Mouse (Mus musculus): ENCODE results near the gene Btbd17.

The Btbd17 gene

DNA sequence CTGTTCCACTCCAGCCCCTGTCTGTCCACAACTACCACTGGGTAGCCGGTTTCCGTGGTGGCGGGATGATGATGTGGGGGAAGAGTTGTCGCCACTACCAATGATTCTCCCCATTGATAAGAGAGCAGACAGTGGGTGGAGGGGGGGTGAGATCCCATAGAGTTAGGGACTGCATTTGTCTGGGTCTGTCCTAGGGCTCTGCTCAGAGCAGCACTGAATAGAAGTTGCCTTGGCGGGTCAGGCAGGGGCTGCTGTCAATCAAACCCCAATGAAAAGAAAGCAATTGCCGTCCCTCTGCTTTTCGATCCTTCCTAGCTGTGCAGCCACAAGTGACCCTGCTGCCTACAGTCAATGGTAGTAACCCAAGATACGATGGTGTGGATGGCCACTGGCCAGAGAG, 8.2 kb upstream of the Btbd17 start:
- no peak for DNase-seq (ENCODE audit: low read depth, low spot score)

GRCm38 (mm10) chr11:114802540-114803267, 7.0 kb upstream of the Btbd17 start:
- no peak for DNase-seq (ENCODE audit: low read depth, low spot score)

DNA sequence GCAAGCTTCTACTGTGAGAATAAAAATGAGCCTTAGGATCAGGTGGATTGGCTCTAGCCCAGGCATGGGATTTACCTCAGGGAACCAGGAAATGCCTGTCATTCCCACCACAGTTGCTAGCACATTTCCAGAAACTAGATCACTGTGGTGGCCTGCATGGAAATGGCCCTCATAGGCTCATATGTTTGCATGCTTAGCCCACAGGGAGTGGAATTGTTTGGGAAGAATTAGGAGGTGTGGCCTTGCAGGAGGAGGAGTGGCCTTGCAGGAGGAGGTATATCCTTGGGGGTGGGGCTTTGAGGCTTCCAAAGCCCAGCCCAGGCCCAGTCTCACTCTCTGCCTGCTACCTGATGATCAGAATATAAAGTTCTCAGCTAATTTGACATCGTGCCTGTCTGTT, 6.2 kb upstream of the Btbd17 start:
- DNase-seq (ENCODE audit: low read depth, low spot score), result no peak

- DNase-seq (ENCODE audit: low read depth, low spot score), result no peak
Observed at GRCm38 (mm10) chr11:114798624-114799023, 2.9 kb upstream of the Btbd17 start, which contains the start of gene Gpr142. Gene Gpr142 (plus strand): TSS chr11:114798924.

- DNase-seq (ENCODE audit: low read depth, low spot score), result no peak
Observed at GRCm38 (mm10) chr11:114797981-114798380, 2.2 kb upstream of the Btbd17 start.

DNA sequence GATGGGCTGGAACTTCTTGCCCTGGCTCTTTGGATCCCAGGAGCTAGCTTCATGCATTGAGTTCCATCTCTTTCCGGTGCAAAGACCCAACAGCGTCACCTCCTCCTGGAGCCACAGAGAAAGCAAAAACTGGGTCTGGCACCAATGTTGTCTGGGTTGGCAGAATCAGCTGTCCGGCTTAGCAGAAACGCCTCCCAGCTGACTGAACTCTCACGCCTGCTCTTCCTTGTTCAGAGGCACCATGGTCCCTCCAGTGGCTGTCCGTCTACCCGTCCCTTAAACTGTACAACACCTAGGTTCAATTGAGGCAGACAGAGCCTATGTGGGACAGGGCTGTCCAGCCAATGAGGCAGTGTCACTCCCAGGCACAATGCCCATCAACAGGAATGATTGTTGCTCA, 1.4 kb upstream of the Btbd17 start:
- no peak for DNase-seq (ENCODE audit: low read depth, low spot score)

GRCm38 (mm10) chr11:114795231-114795746, 456 bp downstream of the Btbd17 start:
- DNase-seq (ENCODE audit: low read depth, low spot score), result no peak

DNA sequence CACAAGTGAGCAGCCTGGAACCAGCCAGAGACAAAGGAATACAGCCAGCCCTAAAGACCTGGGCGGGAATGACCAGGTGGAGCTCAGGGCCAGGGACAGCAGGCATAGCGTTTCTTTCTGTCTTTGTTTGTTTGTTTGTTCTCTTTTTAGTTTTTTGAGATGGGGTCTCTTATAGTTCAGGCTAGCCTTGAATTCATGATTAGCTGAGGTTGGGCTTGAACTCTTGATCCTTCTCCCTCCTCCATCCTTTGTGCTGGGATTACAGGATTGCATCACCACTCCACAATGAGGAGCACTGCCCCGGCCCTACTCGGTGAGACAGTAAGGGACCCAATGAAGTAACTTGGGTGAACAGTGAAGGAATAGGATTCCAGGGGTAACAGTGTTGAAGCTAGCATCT, 1.1 kb downstream of the Btbd17 start:
- no peak for DNase-seq (ENCODE audit: low read depth, low spot score)

- no peak for DNase-seq (ENCODE audit: low read depth, low spot score)
Observed at GRCm38 (mm10) chr11:114793868-114794545, 1.7 kb downstream of the Btbd17 start.

GRCm38 (mm10) chr11:114792931-114793494, 2.7 kb downstream of the Btbd17 start:
- no peak for DNase-seq (ENCODE audit: low read depth, low spot score)

DNA sequence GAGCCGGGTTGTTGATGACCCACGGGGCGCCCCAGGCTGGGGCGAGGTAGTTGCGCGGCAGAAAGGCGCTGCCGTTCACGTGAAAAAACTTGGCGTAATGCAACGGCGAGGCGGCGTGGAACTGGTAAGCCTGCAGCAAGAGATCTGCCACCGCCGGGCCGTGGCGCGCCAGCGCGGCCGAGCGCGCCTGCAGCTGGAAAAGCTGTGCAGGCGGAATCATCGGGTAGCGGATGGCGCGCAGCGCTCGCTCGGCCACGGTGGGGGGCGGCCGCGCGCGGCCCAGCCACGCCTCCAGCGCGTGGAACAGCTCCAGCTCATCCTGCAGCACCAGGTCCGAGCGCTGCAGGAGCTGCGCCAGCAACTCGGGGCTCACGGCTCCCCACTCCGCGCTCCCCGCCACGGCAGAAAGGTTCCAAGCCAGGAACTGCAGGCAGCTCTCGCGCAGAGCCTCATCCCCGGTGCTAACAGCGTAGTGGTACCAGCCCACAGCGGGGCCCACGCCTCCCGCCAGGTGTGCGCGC, 3.8 kb downstream of the Btbd17 start:
- DNase-seq (ENCODE audit: low read depth, low spot score), result no peak

DNA sequence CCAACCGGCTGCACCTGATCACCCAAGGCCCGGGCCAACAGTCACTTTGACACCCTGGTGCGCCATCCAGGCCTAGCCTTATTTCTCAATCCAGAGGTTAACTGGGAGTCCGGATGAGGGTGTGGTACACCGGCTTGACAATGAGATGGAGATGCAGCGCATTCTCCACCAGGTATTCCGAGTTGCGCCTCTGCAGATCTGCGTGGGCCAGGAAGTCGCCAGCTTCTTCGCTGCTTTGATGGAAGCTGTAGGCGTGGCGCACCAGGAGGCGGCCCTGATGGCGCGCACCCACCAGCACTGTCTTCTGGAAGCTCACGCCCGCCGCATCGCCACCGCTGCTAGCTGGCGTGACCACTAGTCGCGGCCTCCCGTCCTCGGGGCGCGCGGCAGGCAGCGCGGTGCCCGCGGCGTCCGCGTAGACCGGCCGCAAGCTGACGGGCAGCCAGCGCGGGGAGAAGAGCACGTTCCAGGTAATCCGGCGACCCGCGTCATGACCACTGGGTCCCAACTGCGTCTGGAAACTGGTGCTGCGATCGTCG, 4.3 kb downstream of the Btbd17 start:
- no peak for DNase-seq (ENCODE audit: low read depth, low spot score)

GRCm38 (mm10) chr11:114790841-114791240, 4.9 kb downstream of the Btbd17 start:
- DNase-seq (ENCODE audit: low read depth, low spot score), result no peak

GRCm38 (mm10) chr11:114790171-114790570, 5.6 kb downstream of the Btbd17 start:
- no peak for DNase-seq (ENCODE audit: low read depth, low spot score)

DNA sequence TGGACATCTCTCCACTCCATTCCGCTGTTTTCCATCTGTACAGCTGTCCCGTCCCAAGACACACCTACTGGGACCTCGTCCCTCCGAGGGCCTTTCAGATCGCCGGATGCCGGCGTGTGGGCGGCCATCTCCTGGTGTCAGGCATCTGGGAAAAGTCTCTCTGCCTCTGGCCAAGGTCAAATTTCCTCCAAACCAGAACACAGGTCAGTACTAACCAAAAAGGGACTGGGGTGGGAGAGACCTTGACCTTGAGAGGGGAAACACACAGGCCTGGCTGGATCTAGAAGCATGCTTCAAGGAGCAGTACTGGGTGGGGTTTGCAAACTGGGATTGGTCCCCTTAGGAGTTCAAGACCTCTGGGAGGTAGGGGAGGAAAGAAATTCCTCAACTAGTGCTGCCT, 6.0 kb downstream of the Btbd17 start:
- DNase-seq (ENCODE audit: low read depth, low spot score), result no peak

- no peak for DNase-seq (ENCODE audit: low read depth, low spot score)
Observed at GRCm38 (mm10) chr11:114789061-114789714, 6.6 kb downstream of the Btbd17 start.

DNA sequence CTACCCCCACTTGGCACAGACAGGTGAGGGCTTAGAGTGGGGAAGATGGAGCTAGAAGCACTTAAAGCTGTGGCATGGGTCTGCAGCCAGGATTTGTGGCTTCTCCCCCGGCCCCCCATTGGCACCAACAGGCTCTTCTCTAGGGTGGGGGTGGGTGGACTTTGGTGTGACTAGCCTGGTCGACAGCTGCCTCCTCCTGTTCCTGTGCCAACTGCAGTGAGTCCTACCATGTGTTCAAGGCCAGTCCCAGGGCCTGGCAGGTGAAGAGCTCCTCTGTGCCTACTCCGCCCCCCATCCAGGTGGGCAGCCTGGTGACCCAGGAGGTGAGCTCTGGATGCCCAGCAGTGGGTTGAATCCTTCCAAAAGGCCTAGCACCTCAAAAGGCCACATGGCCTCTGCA, 8.1 kb downstream of the Btbd17 start:
- no peak for DNase-seq (ENCODE audit: low read depth, low spot score)

- no peak for DNase-seq (ENCODE audit: low read depth, low spot score)
Observed at GRCm38 (mm10) chr11:114786326-114786725, 9.4 kb downstream of the Btbd17 start.

- no peak for DNase-seq (ENCODE audit: low read depth, low spot score)
Observed at GRCm38 (mm10) chr11:114785892-114786291, 9.9 kb downstream of the Btbd17 start.

GRCm38 (mm10) chr11:114780076-114780475, 15.7 kb downstream of the Btbd17 start:
- no peak for DNase-seq (ENCODE audit: low read depth, low spot score)

- DNase-seq (ENCODE audit: low read depth, low spot score), result no peak
Observed at GRCm38 (mm10) chr11:114771896-114772295, 23.8 kb downstream of the Btbd17 start.

- no peak for DNase-seq (ENCODE audit: low read depth, low spot score)
Observed at GRCm38 (mm10) chr11:114769911-114770310, 25.8 kb downstream of the Btbd17 start.
